Mouse (Mus musculus) megakaryocyte, embryonic 14.5 days (primary cell): ENCODE measurements around the gene Gramd1a. TPM values are rescaled to one million over a fixed set of nuclear protein-coding genes. Genes with fewer than 3 reads are reported as not detected.
A peak's percentile ranks its signal among the peaks of the same experiment; 100 is the strongest.

Experiments
- H3K27me3 ChIP-seq: replicated peaks from 2 replicates; pipeline ENCODE3; 2012; ENCODE audit warnings: inconsistent platforms
- H3K36me3 ChIP-seq: replicated peaks from 2 replicates; pipeline ENCODE3; 2012; ENCODE audit warnings: low read length, inconsistent platforms, mixed read lengths
- H3K4me1 ChIP-seq: 2 replicates; pipeline ENCODE4 v1.6.1; 2012; ENCODE audit warnings: inconsistent platforms
- H3K4me3 ChIP-seq: replicated peaks from 2 replicates; pipeline ENCODE3; 2012; ENCODE audit warnings: moderate library complexity, mild to moderate bottlenecking, inconsistent platforms
- H3K9me3 ChIP-seq: 2 replicates; pipeline ENCODE4 v1.6.1; 2012; ENCODE audit warnings: inconsistent platforms
- FLI1 ChIP-seq: IDR thresholded peaks from 2 replicates; pipeline ENCODE4 v1.6.1; 2012; ENCODE audit warnings: low read length, inconsistent platforms, mixed read lengths
- GATA1 ChIP-seq: IDR thresholded peaks from 3 replicates; pipeline ENCODE4 v1.6.1; 2012; ENCODE audit warnings: mixed read lengths, low read length, inconsistent platforms, borderline replicate concordance
- polyA plus RNA-seq: library from polyadenylated mRNA; stranded (reverse); fragments of >175 nt; gene quantifications from 2 replicates; pipeline ENCODE4 v1.2.3, GENCODE M21; 2012; ENCODE audit warnings: low replicate concordance; ENCODE audit not compliant: insufficient read depth

The Gramd1a gene
- polyA plus RNA-seq, 1 experiment: 122 TPM

GRCm38 (mm10) chr7:31113800-31114199, 41.9 kb downstream of the Gramd1a start:
- peaks cover 16% of the 10 kb centered on the region for H3K27me3 ChIP-seq
- no peaks in the 10 kb centered on the region for H3K9me3 ChIP-seq
- no peaks in the 10 kb centered on the region for H3K36me3 ChIP-seq
- peaks cover 76% of the 10 kb centered on the region for H3K4me1 ChIP-seq
- no peak overlapping the region for H3K4me3 ChIP-seq
- TF ChIP-seq FLI1: no peak
- no peak for TF ChIP-seq GATA1

- TF ChIP-seq FLI1 (no peak), GATA1 (no peak)
- Histone ChIP-seq H3K4me1 (peaks cover 83% of the 10 kb centered on the region), H3K4me3 (no peak overlapping the region), H3K36me3 (no peaks in the 10 kb centered on the region), H3K9me3 (no peaks in the 10 kb centered on the region), H3K27me3 (peaks cover 14% of the 10 kb centered on the region)
These were observed 43.7 kb downstream of the Gramd1a start for GRCm38 (mm10) chr7:31112036-31112435.

GRCm38 (mm10) chr7:31110861-31111385, 44.8 kb downstream of the Gramd1a start:
- no peak for TF ChIP-seq FLI1
- TF ChIP-seq GATA1: no peak
- Histone ChIP-seq H3K4me1 (peaks cover 84% of the 10 kb centered on the region), H3K36me3 (no peaks in the 10 kb centered on the region), H3K27me3 (peaks cover 14% of the 10 kb centered on the region), H3K9me3 (no peaks in the 10 kb centered on the region), H3K4me3 (peak overlapping the region; percentile 53)

- Histone ChIP-seq H3K27me3 (peaks cover 17% of the 10 kb centered on the region), H3K36me3 (no peaks in the 10 kb centered on the region), H3K9me3 (no peaks in the 10 kb centered on the region), H3K4me3 (no peak overlapping the region), H3K4me1 (peaks cover 81% of the 10 kb centered on the region)
- TF ChIP-seq FLI1 (no peak), GATA1 (no peak)
These were observed 45.9 kb downstream of the Gramd1a start for GRCm38 (mm10) chr7:31109796-31110195.

GRCm38 (mm10) chr7:31109091-31109490, 46.6 kb downstream of the Gramd1a start:
- Histone ChIP-seq H3K4me3 (no peak overlapping the region), H3K27me3 (peaks cover 14% of the 10 kb centered on the region), H3K9me3 (no peaks in the 10 kb centered on the region), H3K4me1 (peaks cover 75% of the 10 kb centered on the region), H3K36me3 (no peaks in the 10 kb centered on the region)
- TF ChIP-seq FLI1 (no peak), GATA1 (no peak)

GRCm38 (mm10) chr7:31107781-31108180, 47.9 kb downstream of the Gramd1a start:
- peaks cover 69% of the 10 kb centered on the region for H3K4me1 ChIP-seq
- H3K27me3 ChIP-seq: peaks cover 17% of the 10 kb centered on the region

GRCm38 (mm10) chr7:31106166-31106565, 49.5 kb downstream of the Gramd1a start:
- Histone ChIP-seq H3K36me3 (no peaks in the 10 kb centered on the region), H3K27me3 (peaks cover 29% of the 10 kb centered on the region)
- no peak for TF ChIP-seq FLI1
- TF ChIP-seq GATA1: no peak

More at GRCm38 (mm10) chr7:31107781-31108180, 47.9 kb downstream of the Gramd1a start:
- TF ChIP-seq FLI1 (no peak), GATA1 (no peak)
- H3K9me3 ChIP-seq: no peaks in the 10 kb centered on the region
- no peak overlapping the region for H3K4me3 ChIP-seq
- H3K36me3 ChIP-seq: no peaks in the 10 kb centered on the region

GRCm38 (mm10) chr7:31105061-31105768, 50.5 kb downstream of the Gramd1a start:
- no peak for TF ChIP-seq FLI1
- TF ChIP-seq GATA1: no peak
- no peaks in the 10 kb centered on the region for H3K36me3 ChIP-seq
- H3K4me1 ChIP-seq: peaks cover 52% of the 10 kb centered on the region
- H3K4me3 ChIP-seq: peak overlapping the region; percentile 3
- no peaks in the 10 kb centered on the region for H3K9me3 ChIP-seq
- H3K27me3 ChIP-seq: peaks cover 29% of the 10 kb centered on the region

More at GRCm38 (mm10) chr7:31106166-31106565, 49.5 kb downstream of the Gramd1a start:
- H3K4me1 ChIP-seq: peaks cover 57% of the 10 kb centered on the region
- no peak overlapping the region for H3K4me3 ChIP-seq
- no peaks in the 10 kb centered on the region for H3K9me3 ChIP-seq

GRCm38 (mm10) chr7:31100786-31101185, 54.9 kb downstream of the Gramd1a start:
- peaks cover 18% of the 10 kb centered on the region for H3K4me1 ChIP-seq
- peaks cover 42% of the 10 kb centered on the region for H3K27me3 ChIP-seq
- H3K9me3 ChIP-seq: peaks cover 5% of the 10 kb centered on the region; the same call in 1 of the 2 replicates
- TF ChIP-seq FLI1 (no peak), GATA1 (no peak)
- no peaks in the 10 kb centered on the region for H3K36me3 ChIP-seq
- no peak overlapping the region for H3K4me3 ChIP-seq

GRCm38 (mm10) chr7:31099612-31099982, 56.1 kb downstream of the Gramd1a start:
- Histone ChIP-seq H3K4me1 (peaks cover 14% of the 10 kb centered on the region), H3K36me3 (no peaks in the 10 kb centered on the region), H3K27me3 (peaks cover 46% of the 10 kb centered on the region), H3K4me3 (no peak overlapping the region), H3K9me3 (peaks cover 5% of the 10 kb centered on the region; the same call in 1 of the 2 replicates)
- no peak for TF ChIP-seq FLI1
- TF ChIP-seq GATA1: no peak
